Mouse (Mus musculus) liver, embryonic 13.5 days (tissue): ENCODE data around the gene St7l. TPM values are rescaled to one million over a fixed set of nuclear protein-coding genes. Genes with fewer than 3 reads are reported as not detected.

Source experiments
- ATAC-seq: fragments of 200-750 bp; cut with Nextera tagmentation; 2 replicates; pipeline ENCODE4 v1.8.0; 2017; ENCODE audit warnings: low read depth, mild to moderate bottlenecking, moderate number of reproducible peaks, moderate library complexity
- DNase-seq: peaks from one replicate; pipeline ENCODE4 v3.0.0; 2022
- H3K27ac ChIP-seq: fragments of 300-500 bp; sonication (generic); 2 replicates; pipeline ENCODE4 v1.5.1; 2015; ENCODE audit warnings: moderate library complexity, mild to moderate bottlenecking, inconsistent platforms
- H3K27me3 ChIP-seq: fragments of 300-500 bp; sonication (generic); 2 replicates; pipeline ENCODE4 v1.6.1; 2015; ENCODE audit warnings: mild to moderate bottlenecking, inconsistent platforms
- H3K36me3 ChIP-seq: fragments of 300-500 bp; sonication (generic); 2 replicates; pipeline ENCODE4 v1.6.1; 2015; ENCODE audit warnings: mild to moderate bottlenecking, inconsistent platforms
- H3K4me1 ChIP-seq: fragments of 300-500 bp; sonication (generic); replicated peaks from 2 replicates; pipeline ENCODE4 v1.6.1; 2015; ENCODE audit warnings: inconsistent platforms
- H3K4me2 ChIP-seq: fragments of 300-500 bp; sonication (generic); 2 replicates; pipeline ENCODE4 v1.6.1; 2015; ENCODE audit warnings: inconsistent platforms, mild to moderate bottlenecking, moderate library complexity
- H3K4me3 ChIP-seq: fragments of 300-500 bp; sonication (generic); replicated peaks from 2 replicates; pipeline ENCODE4 v1.5.1; 2015; ENCODE audit warnings: mild to moderate bottlenecking, inconsistent platforms
- H3K9ac ChIP-seq: fragments of 300-500 bp; sonication (generic); 2 replicates; pipeline ENCODE4 v1.6.1; 2015; ENCODE audit warnings: mild to moderate bottlenecking, inconsistent platforms
- H3K9me3 ChIP-seq: fragments of 300-500 bp; sonication (generic); replicated peaks from 2 replicates; pipeline ENCODE4 v1.6.1; 2016; ENCODE audit warnings: inconsistent platforms
- WGBS: fragments of 180-500 bp; shearing (Covaris S2); methylation state at CpG from one replicate; pipeline ENCODE4 v1.1.7; 2015; ENCODE audit not compliant: insufficient replicate concordance; 5-methylcytosine and 5-hydroxymethylcytosine counted together
- polyA plus RNA-seq: library from polyadenylated mRNA; unstranded; fragments of >200 nt; fragmentation: Nextera tagmentation; extraction: Ambion mirVana; gene quantifications from 2 replicates; pipeline ENCODE4 v1.2.1, GENCODE M21; 2015

The St7l gene
- 11.4 and 15.2 TPM in 2 replicates for polyA plus RNA-seq

DNA sequence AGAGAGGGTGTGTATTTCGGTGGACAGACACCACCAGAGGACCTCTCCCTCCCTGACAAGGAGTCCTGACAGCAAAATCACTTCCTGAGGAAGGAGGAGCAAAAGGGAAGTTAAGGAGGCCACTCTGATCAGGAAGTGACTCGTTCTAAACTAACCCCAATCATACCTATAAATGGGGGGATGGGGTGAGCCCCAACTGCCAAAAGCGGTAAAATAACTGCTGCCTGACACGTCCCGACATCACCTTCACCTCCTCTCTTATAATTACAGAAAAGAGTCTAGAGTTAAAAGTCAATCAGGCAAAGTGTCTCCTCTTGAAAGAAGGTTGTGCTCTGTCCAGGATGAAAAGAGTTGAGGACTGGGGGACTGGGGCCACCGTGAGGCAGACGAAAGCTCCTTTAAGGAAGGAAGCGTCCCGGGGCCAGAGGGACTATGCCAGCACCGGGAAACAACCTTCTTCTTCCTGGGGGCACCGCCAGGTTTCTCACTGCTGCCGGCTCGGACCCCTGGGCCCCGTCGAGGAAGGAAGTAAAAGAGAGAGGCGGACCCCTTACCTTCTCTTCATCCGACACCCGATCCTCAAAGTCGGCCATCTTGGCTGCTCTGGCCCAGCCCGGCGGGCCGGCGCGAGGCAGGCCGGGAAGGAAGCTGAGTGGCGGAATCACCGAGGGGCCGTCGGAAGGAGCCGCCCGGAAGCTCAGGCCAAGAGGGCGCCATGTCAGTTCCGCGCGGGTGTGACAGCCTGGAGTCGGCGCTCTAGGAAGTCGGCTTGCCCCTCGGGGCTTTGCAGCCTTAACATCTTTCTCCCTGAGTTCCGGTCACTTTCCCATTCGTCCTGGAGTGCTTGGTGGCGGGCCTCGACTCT, at the start of gene St7l, which contains the start of gene Capza1:
TSS of gene St7l (plus strand) at position 220 of the 865 bp plus-strand sequence.
TSS of gene Capza1 (minus strand) at position 720 of the 865 bp plus-strand sequence.
- H3K36me3 ChIP-seq: peaks cover 8% of the 10 kb centered on the region
- DNase-seq (peak; percentile 82), ATAC-seq (peak; percentile 91)
- H3K27me3 ChIP-seq: no peaks in the 10 kb centered on the region
- peak within 1 kb of the TSS; percentile 72 for H3K4me3 ChIP-seq
- peaks cover 54% of the 10 kb centered on the region for H3K4me1 ChIP-seq
- WGBS: under 1% methylated on average over 43 of the region's 43 CpGs
- no peaks in the 10 kb centered on the region for H3K9me3 ChIP-seq
- H3K9ac ChIP-seq: peak within 1 kb of the TSS; percentile 89
- H3K27ac ChIP-seq: peak within 1 kb of the TSS; percentile 90
- peak within 1 kb of the TSS; percentile 81 for H3K4me2 ChIP-seq

DNA sequence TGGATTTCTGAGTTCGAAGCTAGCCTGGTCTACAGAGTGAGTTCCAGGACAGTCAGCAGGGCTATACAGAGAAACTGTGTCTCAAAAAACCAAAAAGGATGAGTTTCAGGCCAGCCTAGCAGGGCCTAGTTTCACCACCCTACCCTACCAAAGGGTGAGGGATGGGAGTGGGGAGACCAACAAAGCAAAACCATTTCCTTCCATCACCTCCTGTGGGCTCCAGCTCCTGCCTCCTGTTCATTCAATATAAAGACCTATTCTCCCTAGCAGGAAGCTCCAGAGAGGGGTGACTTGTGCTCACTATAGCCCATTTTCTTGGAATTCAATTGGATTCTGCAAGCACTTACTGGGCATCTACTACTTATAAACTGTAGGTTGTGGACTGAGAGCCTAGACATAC, 49.1 kb upstream of the St7l start:
- H3K27me3 ChIP-seq: no peaks in the 10 kb centered on the region
- H3K4me1 ChIP-seq: peaks cover 48% of the 10 kb centered on the region
- no peak overlapping the region for H3K4me2 ChIP-seq
- ATAC-seq (no peak), DNase-seq (no peak)
- no peak overlapping the region for H3K4me3 ChIP-seq
- 86% methylated on average over 1 of the region's 1 CpGs for WGBS
- H3K9ac ChIP-seq: no peak overlapping the region
- H3K36me3 ChIP-seq: peaks cover 12% of the 10 kb centered on the region; the same call in 1 of the 2 replicates
- no peaks in the 10 kb centered on the region for H3K9me3 ChIP-seq
- H3K27ac ChIP-seq: no peak overlapping the region

- Histone ChIP-seq H3K4me1 (peaks cover 51% of the 10 kb centered on the region), H3K27me3 (no peaks in the 10 kb centered on the region), H3K9ac (no peak overlapping the region), H3K4me2 (no peak overlapping the region), H3K9me3 (no peaks in the 10 kb centered on the region), H3K27ac (no peak overlapping the region), H3K36me3 (peaks cover 16% of the 10 kb centered on the region; the same call in 1 of the 2 replicates), H3K4me3 (no peak overlapping the region)
- WGBS: 68% methylated on average over 2 of the region's 2 CpGs
- DNase-seq (no peak), ATAC-seq (no peak)
These were observed 48.5 kb upstream of the St7l start for GRCm38 (mm10) chr3:104815346-104815745.

DNA sequence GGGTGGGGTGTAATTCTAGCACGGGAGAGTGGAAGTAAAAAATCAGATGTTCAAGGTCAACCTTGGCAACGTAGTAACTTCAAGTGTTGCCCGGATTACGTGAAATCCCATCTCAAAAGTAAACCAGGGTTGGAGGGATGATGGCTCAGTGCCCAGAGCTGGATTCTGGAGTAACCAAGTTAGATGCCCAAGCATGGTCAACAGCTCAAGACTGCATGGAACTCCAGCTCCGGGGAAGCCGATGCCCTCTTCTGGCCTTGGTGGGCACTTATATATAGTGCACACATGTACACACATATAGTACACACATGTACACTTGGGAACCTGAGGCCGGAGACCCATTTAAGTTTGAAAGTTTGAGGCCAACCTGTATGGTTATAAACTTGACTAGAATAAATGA, 47.7 kb upstream of the St7l start:
- Histone ChIP-seq H3K4me1 (peaks cover 51% of the 10 kb centered on the region), H3K27ac (no peak overlapping the region), H3K9ac (no peak overlapping the region), H3K9me3 (no peaks in the 10 kb centered on the region), H3K27me3 (no peaks in the 10 kb centered on the region), H3K4me3 (no peak overlapping the region), H3K4me2 (peak overlapping the region; percentile 90; the same call in 1 of the 2 replicates), H3K36me3 (peaks cover 24% of the 10 kb centered on the region)
- DNase-seq (no peak), ATAC-seq (no peak)
- 91% methylated on average over 7 of the region's 7 CpGs for WGBS

GRCm38 (mm10) chr3:104817481-104817990, 46.3 kb upstream of the St7l start:
- H3K9ac ChIP-seq: peak overlapping the region; percentile 79
- under 1% methylated on average over 44 of the region's 46 CpGs for WGBS
- H3K27me3 ChIP-seq: no peaks in the 10 kb centered on the region
- peaks cover 43% of the 10 kb centered on the region for H3K4me1 ChIP-seq
- peak overlapping the region; percentile 90 for H3K4me2 ChIP-seq
- DNase-seq (peak; percentile 47), ATAC-seq (peak; percentile 66)
- H3K4me3 ChIP-seq: peak overlapping the region; percentile 70
- H3K36me3 ChIP-seq: peaks cover 37% of the 10 kb centered on the region
- H3K9me3 ChIP-seq: no peaks in the 10 kb centered on the region
- peak overlapping the region; percentile 75 for H3K27ac ChIP-seq

GRCm38 (mm10) chr3:104817991-104818748, 45.6 kb upstream of the St7l start, which contains the start of gene Mov10:
Mov10 (minus strand) TSS chr3:104818563.
- peak; percentile 83 for ATAC-seq
- Histone ChIP-seq H3K27ac (peak within 1 kb of the TSS; percentile 75), H3K4me2 (peak within 1 kb of the TSS; percentile 90), H3K4me1 (peaks cover 42% of the 10 kb centered on the region), H3K4me3 (peak within 1 kb of the TSS; percentile 70), H3K9ac (peak within 1 kb of the TSS; percentile 79), H3K27me3 (no peaks in the 10 kb centered on the region), H3K9me3 (no peaks in the 10 kb centered on the region), H3K36me3 (peaks cover 38% of the 10 kb centered on the region)
- peak; percentile 54 for DNase-seq
- WGBS: under 1% methylated on average over 40 of the region's 40 CpGs

DNA sequence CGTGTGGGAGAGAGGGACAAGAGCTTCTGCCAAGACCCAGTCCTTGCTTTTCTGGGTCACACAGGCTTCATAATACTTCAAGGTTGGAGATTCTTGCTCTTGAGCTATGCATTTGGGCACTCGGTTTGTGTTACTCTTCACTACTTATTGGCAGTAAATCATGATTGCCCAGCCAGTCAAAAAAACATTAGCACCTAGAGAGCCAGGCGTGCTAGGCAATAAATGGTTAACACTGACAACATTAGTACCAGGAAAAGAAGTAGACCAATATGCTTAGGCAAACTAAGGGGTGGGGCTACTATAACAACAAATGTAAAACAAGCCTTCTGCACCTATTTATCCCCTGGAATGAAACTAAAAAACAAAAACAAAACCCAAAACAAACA, 45.1 kb upstream of the St7l start:
- H3K4me3 ChIP-seq: peak overlapping the region; percentile 70
- H3K9ac ChIP-seq: peak overlapping the region; percentile 79
- peaks cover 42% of the 10 kb centered on the region for H3K4me1 ChIP-seq
- H3K9me3 ChIP-seq: no peaks in the 10 kb centered on the region
- no peaks in the 10 kb centered on the region for H3K27me3 ChIP-seq
- peaks cover 37% of the 10 kb centered on the region for H3K36me3 ChIP-seq
- 0 out of 2 replicates have a peak, but pooled peaks have one; percentile 18 for ATAC-seq
- peak overlapping the region; percentile 75 for H3K27ac ChIP-seq
- 4% methylated on average over 3 of the region's 3 CpGs for WGBS
- no peak for DNase-seq
- peak overlapping the region; percentile 90 for H3K4me2 ChIP-seq

DNA sequence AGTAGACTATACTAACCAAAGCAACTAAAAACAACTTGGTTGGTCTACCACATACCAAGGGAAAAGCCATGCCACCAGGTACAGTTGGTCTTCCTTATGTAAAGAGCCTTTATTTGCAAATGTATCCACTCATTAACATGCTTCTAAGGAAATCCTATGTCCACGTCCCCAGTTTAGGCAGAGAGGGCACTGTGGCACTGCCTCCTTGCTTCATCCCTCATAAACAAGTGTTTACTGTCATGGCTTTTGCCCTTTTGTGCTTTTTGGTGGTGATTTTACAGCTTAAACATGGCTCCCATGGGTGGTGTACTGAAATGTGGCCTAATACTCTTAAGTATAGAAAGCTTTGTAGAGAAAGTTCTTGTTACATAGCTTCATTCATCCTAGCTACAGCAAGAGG, 43.4 kb upstream of the St7l start:
- WGBS: 70% methylated on average over 1 of the region's 1 CpGs
- ATAC-seq: no peak
- no peak for DNase-seq

DNA sequence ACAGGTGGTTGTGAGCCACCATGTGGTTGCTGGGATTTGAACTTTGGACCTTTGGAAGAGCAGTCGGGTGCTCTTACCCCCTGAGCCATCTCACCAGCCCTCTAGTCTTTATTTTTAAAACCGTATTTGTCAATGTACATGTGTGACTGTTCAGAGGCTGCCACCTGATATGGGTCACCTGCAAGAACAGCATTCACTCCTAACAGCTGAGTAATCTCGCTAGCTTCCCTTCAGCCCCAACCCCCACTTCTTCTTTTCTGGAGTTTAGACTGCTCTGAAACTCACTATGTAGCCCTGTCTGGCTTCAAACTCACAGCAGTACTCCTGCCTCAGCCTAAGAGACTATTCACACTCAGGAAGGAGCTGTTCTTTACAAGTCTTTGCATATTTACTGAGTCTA, 41.4 kb upstream of the St7l start:
- Histone ChIP-seq H3K4me1 (peaks cover 24% of the 10 kb centered on the region), H3K27me3 (no peaks in the 10 kb centered on the region), H3K27ac (no peak overlapping the region), H3K9me3 (no peaks in the 10 kb centered on the region), H3K4me3 (no peak overlapping the region), H3K9ac (no peak overlapping the region), H3K36me3 (peaks cover 50% of the 10 kb centered on the region), H3K4me2 (no peak overlapping the region)
- DNase-seq (no peak), ATAC-seq (no peak)
- 80% methylated on average over 3 of the region's 3 CpGs for WGBS

More for the DNA sequence above, 43.4 kb upstream of the St7l start:
- H3K36me3 ChIP-seq: peaks cover 35% of the 10 kb centered on the region
- no peak overlapping the region for H3K27ac ChIP-seq
- no peaks in the 10 kb centered on the region for H3K9me3 ChIP-seq
- H3K4me3 ChIP-seq: no peak overlapping the region
- H3K9ac ChIP-seq: no peak overlapping the region
- peaks cover 42% of the 10 kb centered on the region for H3K4me1 ChIP-seq
- no peaks in the 10 kb centered on the region for H3K27me3 ChIP-seq
- no peak overlapping the region for H3K4me2 ChIP-seq

GRCm38 (mm10) chr3:104835797-104836196, 28.0 kb upstream of the St7l start:
- peaks cover 77% of the 10 kb centered on the region for H3K36me3 ChIP-seq
- 87% methylated on average over 3 of the region's 3 CpGs for WGBS
- H3K27me3 ChIP-seq: no peaks in the 10 kb centered on the region
- no peak for ATAC-seq
- no peaks in the 10 kb centered on the region for H3K4me1 ChIP-seq
- H3K9ac ChIP-seq: no peak overlapping the region
- no peak overlapping the region for H3K4me2 ChIP-seq
- H3K4me3 ChIP-seq: no peak overlapping the region
- no peak for DNase-seq
- H3K9me3 ChIP-seq: no peaks in the 10 kb centered on the region
- no peak overlapping the region for H3K27ac ChIP-seq

GRCm38 (mm10) chr3:104841049-104841448, 22.8 kb upstream of the St7l start:
- H3K27me3 ChIP-seq: no peaks in the 10 kb centered on the region
- no peaks in the 10 kb centered on the region for H3K4me1 ChIP-seq
- no peak overlapping the region for H3K4me2 ChIP-seq
- ATAC-seq (no peak), DNase-seq (no peak)
- no peaks in the 10 kb centered on the region for H3K9me3 ChIP-seq
- no peak overlapping the region for H3K27ac ChIP-seq
- 82% methylated on average over 5 of the region's 5 CpGs for WGBS
- H3K4me3 ChIP-seq: no peak overlapping the region
- H3K36me3 ChIP-seq: peaks cover 84% of the 10 kb centered on the region
- H3K9ac ChIP-seq: no peak overlapping the region
